Mouse (Mus musculus) myocyte (in vitro differentiated cells): ENCODE results near the gene Tbc1d17. TPM values are rescaled to one million over a fixed set of nuclear protein-coding genes. Genes with fewer than 3 reads are reported as not detected.

Experiments used
- H3K27me3 ChIP-seq: one replicate; pipeline ENCODE4 v1.6.1; 2011; ENCODE audit not compliant: control insufficient read depth, insufficient read depth, insufficient read length
- H3K36me3 ChIP-seq: one replicate; pipeline ENCODE4 v1.6.1; 2011; ENCODE audit not compliant: control insufficient read depth, insufficient read depth
- H3K4me2 ChIP-seq: one replicate; pipeline ENCODE4 v1.6.1; 2011; ENCODE audit warnings: low read depth, control low read depth
- H3K4me3 ChIP-seq: one replicate; pipeline ENCODE4 v1.5.1; 2011; ENCODE audit warnings: mild to moderate bottlenecking, control low read depth, moderate library complexity
- H3K79me2 ChIP-seq: one replicate; pipeline ENCODE4 v1.6.1; 2011; ENCODE audit not compliant: control insufficient read depth, insufficient read depth
- H3ac ChIP-seq: one replicate; pipeline ENCODE4 v1.6.1; 2011; ENCODE audit not compliant: control insufficient read depth, insufficient read length
- CEBPB ChIP-seq: IDR thresholded peaks from 2 replicates; pipeline ENCODE4 v1.6.1; 2011; ENCODE audit warnings: mild to moderate bottlenecking, moderate library complexity; ENCODE audit not compliant: poor library complexity, insufficient read depth, severe bottlenecking
- E2F4 ChIP-seq: IDR thresholded peaks from one replicate; pipeline ENCODE4 v1.6.1; 2011; ENCODE audit warnings: mild to moderate bottlenecking, control low read depth, moderate library complexity; ENCODE audit not compliant: insufficient read depth
- MAX ChIP-seq: IDR thresholded peaks from one replicate; pipeline ENCODE4 v1.6.1; 2011; ENCODE audit warnings: low read depth, mild to moderate bottlenecking, control low read depth
- MYOD1 ChIP-seq, 3 experiments: IDR thresholded peaks; one replicate each; pipeline ENCODE4 v1.6.1; 2011; ENCODE audit warnings: control low read depth in 2 of 3, low read depth in 2 of 3, mild to moderate bottlenecking in 2 of 3, moderate library complexity in 1 of 3; ENCODE audit not compliant: insufficient read length in 2 of 3, control insufficient read depth in 1 of 3
- MYOG ChIP-seq, 3 experiments: IDR thresholded peaks; one replicate each; pipeline ENCODE4 v1.6.1; 2011; ENCODE audit warnings: control low read depth in 2 of 3, low read depth in 2 of 3, mild to moderate bottlenecking in 2 of 3; ENCODE audit not compliant: insufficient read length in 2 of 3, control insufficient read depth in 1 of 3, insufficient read depth in 1 of 3
- POLR2A ChIP-seq: IDR thresholded peaks from one replicate; pipeline ENCODE4 v1.6.1; 2011; ENCODE audit warnings: low read depth, mild to moderate bottlenecking, control low read depth, moderate library complexity; ENCODE audit not compliant: insufficient read length
- POLR2AphosphoS2 ChIP-seq: IDR thresholded peaks from one replicate; pipeline ENCODE4 v1.6.1; 2011; ENCODE audit warnings: low read depth, control low read depth; ENCODE audit not compliant: insufficient read length
- REST ChIP-seq: IDR thresholded peaks from one replicate; pipeline ENCODE4 v1.6.1; 2011; ENCODE audit warnings: mild to moderate bottlenecking, control low read depth, moderate library complexity; ENCODE audit not compliant: insufficient read depth, insufficient read length
- SRF ChIP-seq: IDR thresholded peaks from one replicate; pipeline ENCODE4 v1.6.1; 2011; ENCODE audit warnings: low read depth; ENCODE audit not compliant: control insufficient read depth, insufficient read length
- TCF12 ChIP-seq: IDR thresholded peaks from one replicate; pipeline ENCODE4 v1.6.1; 2011; ENCODE audit warnings: mild to moderate bottlenecking, control low read depth; ENCODE audit not compliant: poor library complexity, insufficient read depth, severe bottlenecking
- TCF3 ChIP-seq: IDR thresholded peaks from one replicate; pipeline ENCODE4 v1.6.1; 2011; ENCODE audit warnings: low read depth, control low read depth; ENCODE audit not compliant: insufficient read length
- USF1 ChIP-seq: IDR thresholded peaks from one replicate; pipeline ENCODE4 v1.6.1; 2011; ENCODE audit warnings: low read depth, mild to moderate bottlenecking, control low read depth, moderate library complexity
- polyA plus RNA-seq: library from polyadenylated mRNA; unstranded; fragments of >200 nt; fragmentation: generic; extraction: Trizol; gene quantifications from one replicate; pipeline ENCODE4 v1.2.1, GENCODE M21; 2012; ENCODE audit warnings: missing spikeins

Gene Tbc1d17
- polyA plus RNA-seq, 1 experiment, result 53.8 TPM

GRCm38 (mm10) chr7:44867010-44867702 lies 18.3 kb upstream of the Tbc1d17 start:
- Histone ChIP-seq H3K4me2 (peak overlapping the region; percentile 92), H3ac (no peak overlapping the region), H3K79me2 (peaks cover 49% of the 10 kb centered on the region), H3K4me3 (peak overlapping the region; percentile 19), H3K27me3 (no peaks in the 10 kb centered on the region), H3K36me3 (no peaks in the 10 kb centered on the region)
- TF ChIP-seq MYOG (IDR thresholded peaks at IDR 0.05; ENCODE audit: control insufficient read depth in 1 of 3, insufficient read depth in 1 of 3, insufficient read length in 2 of 3, low read depth in 2 of 3) (peak in 1 of 3 experiments; percentile 13), POLR2AphosphoS2 (peak; percentile 39), MYOD1 (IDR thresholded peaks at IDR 0.05; ENCODE audit: control insufficient read depth in 1 of 3, insufficient read length in 2 of 3, low read depth in 2 of 3) (peak in 1 of 3 experiments; percentile 56), TCF12 (no peak)

GRCm38 (mm10) chr7:44866276-44867009 lies 17.6 kb upstream of the Tbc1d17 start:
- TF ChIP-seq POLR2AphosphoS2 (peak; percentile 64), SRF (no peak), USF1 (no peak), MYOG (IDR thresholded peaks at IDR 0.05; ENCODE audit: control insufficient read depth in 1 of 3, insufficient read depth in 1 of 3, insufficient read length in 2 of 3, low read depth in 2 of 3) (no peak), MYOD1 (IDR thresholded peaks at IDR 0.05; ENCODE audit: control insufficient read depth in 1 of 3, insufficient read length in 2 of 3, low read depth in 2 of 3) (peak in 1 of 3 experiments; percentile 31), MAX (no peak), TCF12 (no peak), TCF3 (no peak), CEBPB (no peak), POLR2A (no peak), E2F4 (no peak), REST (no peak)
- H3K36me3 ChIP-seq, result peaks cover 3% of the 10 kb centered on the region

GRCm38 (mm10) chr7:44864595-44865542 lies 16.0 kb upstream of the Tbc1d17 start:
- Histone ChIP-seq H3K36me3 (peaks cover 5% of the 10 kb centered on the region), H3K4me2 (peak overlapping the region; percentile 92), H3ac (no peak overlapping the region), H3K27me3 (no peaks in the 10 kb centered on the region), H3K4me3 (no peak overlapping the region), H3K79me2 (peaks cover 49% of the 10 kb centered on the region)
- TF ChIP-seq REST (no peak), POLR2AphosphoS2 (peak; percentile 70), MYOG (IDR thresholded peaks at IDR 0.05; ENCODE audit: control insufficient read depth in 1 of 3, insufficient read depth in 1 of 3, insufficient read length in 2 of 3, low read depth in 2 of 3) (peak in 1 of 3 experiments; percentile 61), USF1 (no peak), TCF12 (no peak), SRF (no peak), MAX (no peak), TCF3 (no peak), POLR2A (peak; percentile 27), E2F4 (no peak), CEBPB (no peak), MYOD1 (IDR thresholded peaks at IDR 0.05; ENCODE audit: control insufficient read depth in 1 of 3, insufficient read length in 2 of 3, low read depth in 2 of 3) (peak in 2 of 3 experiments; percentile 33 to 68)

More at GRCm38 (mm10) chr7:44866276-44867009, 17.6 kb upstream of the Tbc1d17 start:
- no peak overlapping the region for H3K4me3 ChIP-seq
- H3ac ChIP-seq, result no peak overlapping the region
- no peaks in the 10 kb centered on the region for H3K27me3 ChIP-seq
- peaks cover 49% of the 10 kb centered on the region for H3K79me2 ChIP-seq
- peak overlapping the region; percentile 92 for H3K4me2 ChIP-seq

GRCm38 (mm10) chr7:44863982-44864494 lies 15.2 kb upstream of the Tbc1d17 start:
- Histone ChIP-seq H3K36me3 (peaks cover 5% of the 10 kb centered on the region), H3K4me3 (no peak overlapping the region), H3ac (no peak overlapping the region), H3K79me2 (peaks cover 54% of the 10 kb centered on the region), H3K4me2 (no peak overlapping the region), H3K27me3 (no peaks in the 10 kb centered on the region)
- TF ChIP-seq SRF (no peak), POLR2AphosphoS2 (peak; percentile 62)
